Mouse (Mus musculus): ENCODE data around the gene Prdm5.

- TF ChIP-seq GATA1 (IDR thresholded peaks at IDR 0.05; ENCODE audit: low read length) (no peak), TAL1 (IDR thresholded peaks at IDR 0.05; ENCODE audit: low read length) (no peak)
These were observed 81.8 kb downstream of the Prdm5 start for GRCm38 (mm10) chr6:65860609-65861008.

Measured in erythroblast, embryonic 14.5 days (primary cell).